Comparison of ENCODE assay signal across 8 mouse cellular contexts in the genomic region with DNA sequence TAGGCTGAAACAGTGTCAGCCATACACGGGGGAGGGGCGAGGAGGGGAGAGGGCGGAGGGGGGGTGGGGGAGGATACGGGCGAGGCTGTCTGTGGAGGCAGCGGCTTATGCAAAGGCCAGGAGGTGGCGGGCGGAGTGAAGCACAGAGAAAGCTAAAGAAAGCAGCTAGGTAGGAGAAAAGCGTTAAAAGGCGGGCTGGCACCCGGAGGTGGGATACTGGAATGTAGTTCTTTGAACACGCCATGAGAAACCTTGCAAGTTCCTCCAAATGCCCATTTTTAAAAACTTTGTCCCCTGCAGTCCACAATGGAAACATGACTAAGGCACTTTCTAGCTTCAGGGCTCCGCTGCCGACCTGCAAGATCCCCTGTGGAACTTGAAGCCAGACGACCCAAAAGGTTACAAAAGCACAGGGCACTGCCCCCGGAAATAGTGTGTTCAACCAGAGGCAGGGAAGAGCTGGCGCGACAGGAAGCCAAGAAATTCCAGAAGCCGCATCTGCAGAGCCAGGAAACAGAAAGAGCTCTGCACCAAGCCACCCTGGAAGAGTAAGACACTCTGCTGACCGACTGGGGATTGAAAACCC. TPM values are rescaled to one million over a fixed set of nuclear protein-coding genes. Genes with fewer than 3 reads are reported as not detected.
DNase-seq lines count a peak whose midpoint lies in the region; ATAC-seq and TF ChIP-seq lines count a peak whose summit lies in the region.

No protein-coding gene starts in this region.

- no peak for TF ChIP-seq EP300 in ES-Bruce4 (IDR thresholded peaks at IDR 0.05; ENCODE audit: insufficient read depth, low read depth, low read length)

- ATAC-seq in hindbrain, embryonic 14.5 days (ENCODE audit: low FRiP score) = no peak
- no peak for ATAC-seq in cerebellum, adult (ENCODE audit: insufficient number of reproducible peaks, low FRiP score, low TSS enrichment)

- H3K27me3 ChIP-seq in ES-Bruce4 (ENCODE audit: control insufficient read depth, insufficient read depth, low read length, poor library complexity, severe bottlenecking) (no peaks in the 10 kb centered on the region), myocyte (ENCODE audit: control insufficient read depth, insufficient read depth, insufficient read length) (no peaks in the 10 kb centered on the region)
- no peaks in the 10 kb centered on the region for H3K27me3 ChIP-seq in hindbrain, embryonic 14.5 days (ENCODE audit: control insufficient read depth, insufficient read depth, low read length)

- H3ac ChIP-seq in myocyte (ENCODE audit: control insufficient read depth, insufficient read length) = no peak overlapping the region

- no peaks in the 10 kb centered on the region for H3K36me3 ChIP-seq in ES-Bruce4 (ENCODE audit: control insufficient read depth, insufficient read depth, low read length, poor library complexity, severe bottlenecking)
- H3K36me3 ChIP-seq in hindbrain, embryonic 14.5 days (replicated peaks; ENCODE audit: control insufficient read depth, insufficient read depth) = no peaks in the 10 kb centered on the region
- no peaks in the 10 kb centered on the region for H3K36me3 ChIP-seq in myocyte (ENCODE audit: control insufficient read depth, insufficient read depth)

- no peak for TF ChIP-seq CTCF in ES-Bruce4 (IDR thresholded peaks at IDR 0.05; ENCODE audit: low read depth, low read length)

- peak overlapping the region; percentile 41 for H3K4me2 ChIP-seq in hindbrain, embryonic 14.5 days (replicated peaks)
- peak overlapping the region; percentile 83 for H3K4me2 ChIP-seq in myocyte (ENCODE audit: low read depth)

- DNase-seq in adrenal gland, postnatal 10 days = peak; percentile 66
- peak; percentile 48 for DNase-seq in gastrocnemius, adult 18-20 months (ENCODE audit: low spot score)
- DNase-seq in hindbrain, embryonic 14.5 days (ENCODE audit: low spot score) = no peak
- peak; percentile 40 for DNase-seq in liver
- peak; percentile 75 for DNase-seq in thymus, postnatal 4 days

- no peaks in the 10 kb centered on the region for H3K79me2 ChIP-seq in myocyte (ENCODE audit: control insufficient read depth, insufficient read depth)

- H3K27ac ChIP-seq in ES-Bruce4 (ENCODE audit: insufficient read depth, low read length) = peak overlapping the region; percentile 72
- H3K27ac ChIP-seq in hindbrain, embryonic 14.5 days = 0 out of 2 replicates have a peak overlapping the region, but pooled peaks have one; percentile 44

- no peak for TF ChIP-seq POLR2A in ES-Bruce4 (IDR thresholded peaks at IDR 0.05; ENCODE audit: insufficient read depth, low read length)
- no peak for TF ChIP-seq POLR2A in myocyte (IDR thresholded peaks at IDR 0.05; ENCODE audit: insufficient read length, low read depth)

- no peaks in the 10 kb centered on the region for H3K9me3 ChIP-seq in ES-Bruce4 (replicated peaks; ENCODE audit: control insufficient read depth, insufficient read depth, low read length, poor library complexity, severe bottlenecking)
- H3K9me3 ChIP-seq in hindbrain, embryonic 14.5 days (ENCODE audit: control insufficient read depth, low read length) = no peaks in the 10 kb centered on the region

- H3K9ac ChIP-seq in ES-Bruce4 (ENCODE audit: low read depth, poor library complexity, severe bottlenecking) = peak overlapping the region; percentile 68
- H3K9ac ChIP-seq in hindbrain, embryonic 14.5 days = no peak overlapping the region

- peaks cover 1% of the 10 kb centered on the region for H3K4me1 ChIP-seq in ES-Bruce4 (ENCODE audit: control insufficient read depth, insufficient read depth, low read length)
- no peaks in the 10 kb centered on the region for H3K4me1 ChIP-seq in hindbrain, embryonic 14.5 days (replicated peaks; ENCODE audit: control insufficient read depth, insufficient read depth, low read length)

- peak overlapping the region; percentile 68 for H3K4me3 ChIP-seq in ES-Bruce4 (ENCODE audit: low read depth, low read length)
- H3K4me3 ChIP-seq in hindbrain, embryonic 14.5 days (replicated peaks; ENCODE audit: low read length) = no peak overlapping the region
- peak overlapping the region; percentile 24 for H3K4me3 ChIP-seq in myocyte

- WGBS in hindbrain, embryonic 14.5 days = 11% methylated on average over 18 of the region's 20 CpGs

TF ChIP-seq in myocyte, 11 proteins besides CTCF, POLR2A, EP300 and RAD21:
- TF ChIP-seq TCF12 (IDR thresholded peaks at IDR 0.05; ENCODE audit: insufficient read depth, poor library complexity, severe bottlenecking) = no peak
- no peak for TF ChIP-seq POLR2AphosphoS2 (IDR thresholded peaks at IDR 0.05; ENCODE audit: insufficient read length, low read depth)
- TF ChIP-seq SRF (IDR thresholded peaks at IDR 0.05; ENCODE audit: control insufficient read depth, insufficient read length, low read depth) = no peak
- TF ChIP-seq USF1 (IDR thresholded peaks at IDR 0.05; ENCODE audit: low read depth) = no peak
- TF ChIP-seq REST (IDR thresholded peaks at IDR 0.05; ENCODE audit: insufficient read depth, insufficient read length) = no peak
- TF ChIP-seq CEBPB (IDR thresholded peaks at IDR 0.05; ENCODE audit: insufficient read depth, poor library complexity, severe bottlenecking) = no peak

RNA-seq across cellular contexts. Expression of gene Sowahb, which starts 39.5 kb away (rescaled TPM):
- polyA plus RNA-seq in ES-Bruce4 (2011; ENCODE audit: insufficient read depth, insufficient read length, low read depth, missing spikeins) (5.3 and 6.5 TPM in 2 replicates), myocyte (2012; fragmentation: generic; extraction: Trizol) (not detected)
- 1 to 10 TPM in 1 of 2 experiments, under 1 TPM in 1; 0.48 to 1.4 TPM for total RNA-seq in adrenal gland, postnatal 10 days (2021)
- under 1 TPM in 1 of 2 experiments, not detected in 1; 0.07 TPM for total RNA-seq in gastrocnemius, adult 18-20 months (2021)
- not detected in 2 replicates for polyA plus RNA-seq in hindbrain, embryonic 14.5 days (2014; fragmentation: Nextera tagmentation; extraction: Ambion mirVana)
